Mouse (Mus musculus): ENCODE measurements at regions not wholly inside any gene's neighbourhood (a gene's known extent, or its start where the extent isn't known, plus 50 kb on each side); places are given as distances from the start of the nearest gene placed in this dataset.
A peak's percentile ranks its signal among the peaks of the same experiment; 100 is the strongest.

GRCm38 (mm10) chr11:19073265-19073664 is 54.5 kb upstream of the Meis1 start:
- intact Hi-C loops (cut with DNase I): no loop called here

GRCm38 (mm10) chr11:19073887-19074564 is 55.2 kb upstream of the Meis1 start:
- DNase-seq (ENCODE audit: low spot score): no peak
- intact Hi-C loops (cut with DNase I): no loop called here

More at GRCm38 (mm10) chr11:19073265-19073664, 54.5 kb upstream of the Meis1 start:
- DNase-seq (ENCODE audit: low spot score): no peak

GRCm38 (mm10) chr11:19091101-19091857 is 72.5 kb upstream of the Meis1 start:
- intact Hi-C loops (cut with DNase I): no loop called here
- no peak for DNase-seq (ENCODE audit: low spot score)

GRCm38 (mm10) chr11:19092967-19093745 is 74.4 kb upstream of the Meis1 start:
- no peak for DNase-seq (ENCODE audit: low spot score)
- intact Hi-C loops (cut with DNase I): no loop called here

- no peak for DNase-seq (ENCODE audit: low spot score)
Observed at GRCm38 (mm10) chr11:19093749-19094148, 75.0 kb upstream of the Meis1 start.

GRCm38 (mm10) chr11:19094183-19094582 is 75.4 kb upstream of the Meis1 start:
- intact Hi-C loops (cut with DNase I): no loop called here
- no peak for DNase-seq (ENCODE audit: low spot score)

More at GRCm38 (mm10) chr11:19093749-19094148, 75.0 kb upstream of the Meis1 start:
- intact Hi-C loops (cut with DNase I): no loop called here

GRCm38 (mm10) chr11:19102981-19103568 is 84.3 kb upstream of the Meis1 start:
- intact Hi-C loops (cut with DNase I): no loop called here
- no peak for DNase-seq (ENCODE audit: low spot score)

- intact Hi-C loops (cut with DNase I): no loop called here
- DNase-seq (ENCODE audit: low spot score): no peak
Observed at GRCm38 (mm10) chr11:19107180-19107579, 88.4 kb upstream of the Meis1 start.

GRCm38 (mm10) chr11:19109055-19109454 is 90.3 kb upstream of the Meis1 start:
- intact Hi-C loops (cut with DNase I): no loop called here
- DNase-seq (ENCODE audit: low spot score): no peak

GRCm38 (mm10) chr11:19111916-19112575 is 93.3 kb upstream of the Meis1 start:
- intact Hi-C loops (cut with DNase I): no loop called here
- DNase-seq (ENCODE audit: low spot score): no peak

- intact Hi-C loops (cut with DNase I): no loop called here
- DNase-seq (ENCODE audit: low spot score): no peak
Observed at GRCm38 (mm10) chr11:19117121-19117520, 98.3 kb upstream of the Meis1 start.

GRCm38 (mm10) chr11:19118258-19118657 is 99.5 kb upstream of the Meis1 start:
- intact Hi-C loops (cut with DNase I): no loop called here
- no peak for DNase-seq (ENCODE audit: low spot score)

GRCm38 (mm10) chr11:19119927-19120827 is 101.4 kb upstream of the Meis1 start:
- DNase-seq (ENCODE audit: low spot score): no peak
- intact Hi-C loops (cut with DNase I): no loop called here

- DNase-seq (ENCODE audit: low spot score): no peak
- intact Hi-C loops (cut with DNase I): no loop called here
Observed at GRCm38 (mm10) chr11:19120871-19121270, 102.1 kb upstream of the Meis1 start.

GRCm38 (mm10) chr11:19135375-19136050 is 116.7 kb upstream of the Meis1 start:
- no peak for DNase-seq (ENCODE audit: low spot score)
- intact Hi-C loops (cut with DNase I): loop anchor here (5.0 kb wide), 1 partner anchor 67 kb away; no protein-coding TSS in a partner anchor

GRCm38 (mm10) chr11:19138423-19138822 is 119.6 kb upstream of the Meis1 start:
- peak; percentile 73 for DNase-seq (ENCODE audit: low spot score)
- intact Hi-C loops (cut with DNase I): loop anchor here (5.0 kb wide), 1 partner anchor 64 kb away; no protein-coding TSS in a partner anchor

GRCm38 (mm10) chr11:19138831-19139230 is 120.0 kb upstream of the Meis1 start:
- intact Hi-C loops (cut with DNase I): loop anchor here (5.0 kb wide), 1 partner anchor 63 kb away; no protein-coding TSS in a partner anchor
- DNase-seq (ENCODE audit: low spot score): no peak
